Mouse (Mus musculus) neural tube, embryonic 15.5 days (tissue): Measurements from ENCODE around the gene Gm7945. TPM values are rescaled to one million over a fixed set of nuclear protein-coding genes. Genes with fewer than 3 reads are reported as not detected.
A peak's percentile ranks its signal among the peaks of the same experiment; 100 is the strongest.
"Not testable (repeated sequence)": the region's sequence is repeated elsewhere in the genome, so short reads cannot be mapped to it uniquely, and the experiment has no call there.

ENCODE experiments used
- ATAC-seq: fragments of 200-750 bp; cut with Nextera tagmentation; 2 replicates; pipeline ENCODE4 v1.8.0; 2017; ENCODE audit warnings: mild to moderate bottlenecking, moderate TSS enrichment, moderate library complexity; ENCODE audit not compliant: low FRiP score
- H3K27ac ChIP-seq: fragments of 300-500 bp; sonication (generic); replicated peaks from 2 replicates; pipeline ENCODE4 v1.5.1; 2015; ENCODE audit warnings: mild to moderate bottlenecking, inconsistent platforms
- H3K27me3 ChIP-seq: fragments of 300-500 bp; sonication (generic); replicated peaks from 2 replicates; pipeline ENCODE4 v1.6.1; 2015; ENCODE audit warnings: inconsistent platforms
- H3K36me3 ChIP-seq: fragments of 300-500 bp; sonication (generic); 2 replicates; pipeline ENCODE4 v1.6.1; 2015; ENCODE audit warnings: inconsistent platforms
- H3K4me1 ChIP-seq: fragments of 300-500 bp; sonication (generic); 2 replicates; pipeline ENCODE4 v1.6.1; 2015; ENCODE audit warnings: inconsistent platforms
- H3K4me2 ChIP-seq: fragments of 300-500 bp; sonication (generic); 2 replicates; pipeline ENCODE4 v1.6.1; 2015; ENCODE audit warnings: inconsistent platforms, mild to moderate bottlenecking, moderate library complexity
- H3K4me3 ChIP-seq: fragments of 300-500 bp; sonication (generic); replicated peaks from 2 replicates; pipeline ENCODE4 v1.5.1; 2015; ENCODE audit warnings: mild to moderate bottlenecking, inconsistent platforms
- H3K9ac ChIP-seq: fragments of 300-500 bp; sonication (generic); replicated peaks from 2 replicates; pipeline ENCODE4 v1.6.1; 2015; ENCODE audit warnings: mild to moderate bottlenecking, inconsistent platforms
- H3K9me3 ChIP-seq: fragments of 300-500 bp; sonication (generic); replicated peaks from 2 replicates; pipeline ENCODE4 v1.6.1; 2016; ENCODE audit warnings: inconsistent platforms
- WGBS: fragments of 180-500 bp; shearing (Covaris S2); methylation state at CpG from one replicate; pipeline ENCODE4 v1.1.7; 2015; ENCODE audit warnings: mixed read lengths; 5-methylcytosine and 5-hydroxymethylcytosine counted together
- polyA plus RNA-seq: library from polyadenylated mRNA; unstranded; fragments of >200 nt; fragmentation: Nextera tagmentation; extraction: Ambion mirVana; gene quantifications from 2 replicates; pipeline ENCODE4 v1.2.1, GENCODE M21; 2015

Gene Gm7945
- 0.12 TPM in 1 of 2 replicates, not detected in the other for polyA plus RNA-seq

DNA sequence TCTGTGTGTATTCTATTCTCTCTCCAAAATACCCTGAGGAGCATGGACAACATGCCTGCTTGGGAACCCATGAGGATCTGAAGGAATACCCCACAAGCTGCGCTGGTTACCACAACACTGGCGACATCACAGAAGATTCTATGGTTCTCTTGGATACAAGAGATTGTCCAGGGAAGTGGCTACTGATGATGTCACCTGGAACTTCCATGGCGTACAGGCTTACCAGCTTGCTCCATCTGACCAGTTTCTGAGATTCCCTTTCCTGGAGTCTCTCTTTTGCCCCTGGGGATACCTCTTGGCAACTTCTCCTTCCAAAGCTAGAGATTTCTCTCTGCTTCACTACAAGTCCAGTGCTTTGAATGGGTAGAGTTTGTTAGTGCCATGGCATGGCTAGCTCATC is at the start of gene Gm7945:
Gene Gm7945 (minus strand): TSS at position 101 of the 400 bp plus-strand sequence.
- ATAC-seq, H3K4me3 ChIP-seq, H3K4me1 ChIP-seq, H3K27me3 ChIP-seq, H3K9me3 ChIP-seq, H3K4me2 ChIP-seq, H3K9ac ChIP-seq, H3K36me3 ChIP-seq, H3K27ac ChIP-seq: not testable (repeated sequence)
- WGBS = no CpG with 5 or more reads among the region's 3 CpGs

DNA sequence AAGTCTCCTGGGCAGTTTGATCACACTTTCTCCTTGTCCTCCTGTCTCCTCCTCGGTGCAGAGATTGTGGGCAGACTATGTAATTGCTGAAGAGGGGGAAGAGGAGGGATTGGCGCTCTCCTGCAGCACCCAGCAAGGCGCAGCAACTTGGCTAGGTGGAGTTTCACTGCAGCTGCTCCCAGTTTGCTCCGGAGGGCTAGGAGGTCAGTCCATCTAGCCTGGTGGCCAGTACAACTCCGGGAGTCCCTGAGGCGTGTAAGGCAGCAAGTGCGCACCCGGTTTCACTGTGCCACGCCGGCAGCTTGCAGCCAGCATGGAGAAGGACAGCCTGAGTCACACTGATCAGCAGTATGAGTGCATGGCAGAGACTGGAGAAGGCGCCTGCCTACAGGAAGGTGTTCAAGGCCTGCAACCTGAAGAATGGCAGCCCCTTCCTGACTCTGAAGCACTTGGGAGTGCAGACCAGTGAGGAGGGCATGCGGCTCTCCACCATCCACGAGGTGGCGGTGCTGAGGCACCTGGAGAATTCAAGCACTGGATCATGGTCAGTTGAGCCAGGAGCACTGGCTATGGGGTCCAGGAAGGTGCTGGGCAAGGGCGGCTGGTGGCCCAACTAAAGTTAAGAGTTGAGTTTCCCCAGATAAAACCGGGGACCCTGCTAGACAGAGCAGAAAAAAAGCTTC is 39.4 kb upstream of the Gm7945 start:
- not testable (repeated sequence) for H3K27ac ChIP-seq, H3K9ac ChIP-seq, H3K27me3 ChIP-seq, H3K4me3 ChIP-seq, H3K36me3 ChIP-seq, H3K9me3 ChIP-seq, ATAC-seq, H3K4me1 ChIP-seq
- H3K4me2 ChIP-seq = peak overlapping the region; percentile 42
- WGBS = 27% methylated on average over 13 of the region's 16 CpGs

- peak overlapping the region; percentile 42 for H3K4me2 ChIP-seq
- ATAC-seq, H3K9me3 ChIP-seq, H3K4me1 ChIP-seq, H3K27me3 ChIP-seq, H3K27ac ChIP-seq, H3K9ac ChIP-seq, H3K4me3 ChIP-seq, H3K36me3 ChIP-seq: not testable (repeated sequence)
- WGBS = 15% methylated on average over 14 of the region's 14 CpGs
Observed at GRCm38 (mm10) chr14:41424694-41425093, 38.5 kb upstream of the Gm7945 start.

GRCm38 (mm10) chr14:41408181-41408580 is 22.0 kb upstream of the Gm7945 start, which contains the start of gene Gm6482:
TSS of gene Gm6482 (minus strand) at chr14:41408281.
- 80% methylated on average over 1 of the region's 2 CpGs for WGBS
- not testable (repeated sequence) for H3K27ac ChIP-seq, H3K4me2 ChIP-seq, ATAC-seq, H3K27me3 ChIP-seq, H3K9ac ChIP-seq, H3K4me3 ChIP-seq, H3K9me3 ChIP-seq, H3K4me1 ChIP-seq, H3K36me3 ChIP-seq

DNA sequence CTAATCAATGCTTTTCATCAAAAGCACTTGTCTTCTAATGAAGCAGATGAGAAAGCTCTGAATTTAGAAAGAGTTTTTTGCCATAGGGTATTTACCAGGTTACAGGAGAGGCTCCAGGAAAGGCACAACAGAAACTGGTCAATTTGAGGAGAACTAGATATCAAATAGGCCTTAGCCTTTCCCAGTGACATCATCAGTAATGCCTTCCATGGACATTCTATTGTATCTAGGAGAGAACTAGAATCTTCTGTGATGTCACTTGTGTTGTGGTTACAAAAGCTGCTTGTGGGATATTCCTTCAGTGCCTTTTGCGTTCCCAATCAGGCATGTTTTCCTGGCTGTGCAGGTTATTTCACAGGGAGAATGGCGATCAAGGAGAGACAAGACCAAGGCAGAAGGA is 37.9 kb downstream of the Gm7945 start, which contains the start of gene Gm5798:
Gene Gm5798 (plus strand): TSS at position 301 of the 400 bp plus-strand sequence.
- H3K36me3 ChIP-seq, H3K4me1 ChIP-seq, H3K9ac ChIP-seq, H3K4me2 ChIP-seq, H3K4me3 ChIP-seq, H3K27ac ChIP-seq, H3K9me3 ChIP-seq, ATAC-seq, H3K27me3 ChIP-seq: not testable (repeated sequence)
- WGBS = 68% methylated on average over 2 of the region's 2 CpGs

Other genes starting within 250 kb of the Gm7945 start
- gene Mbl1, start 234.9 kb downstream of the Gm7945 start, polyA plus RNA-seq = not detected in 2 replicates
- gene Sftpd, start 201.2 kb downstream of the Gm7945 start, polyA plus RNA-seq = not detected in 2 replicates
- 0.36 and 0.46 TPM in 2 replicates for gene Gm2832, start 107.6 kb downstream of the Gm7945 start, polyA plus RNA-seq
- gene Gm5798, start 37.8 kb downstream of the Gm7945 start, polyA plus RNA-seq = not detected in 2 replicates
- gene Gm6482, start 21.9 kb upstream of the Gm7945 start, polyA plus RNA-seq = not detected in 2 replicates
- gene Gm7954, start 67.1 kb upstream of the Gm7945 start, polyA plus RNA-seq = not detected in 2 replicates
- 0.18 TPM in 1 of 2 replicates, not detected in the other for gene Gm3486, start 103.1 kb upstream of the Gm7945 start, polyA plus RNA-seq
- not detected in 2 replicates for gene Gm7970, start 169.2 kb upstream of the Gm7945 start, polyA plus RNA-seq
- gene 1700049E17Rik2, start 186.8 kb upstream of the Gm7945 start, polyA plus RNA-seq = not detected in 2 replicates
- not detected in 2 replicates for gene Gm3072, start 238.2 kb upstream of the Gm7945 start, polyA plus RNA-seq